Comparison of ENCODE assay signal across 8 mouse cellular contexts in the genomic region with DNA sequence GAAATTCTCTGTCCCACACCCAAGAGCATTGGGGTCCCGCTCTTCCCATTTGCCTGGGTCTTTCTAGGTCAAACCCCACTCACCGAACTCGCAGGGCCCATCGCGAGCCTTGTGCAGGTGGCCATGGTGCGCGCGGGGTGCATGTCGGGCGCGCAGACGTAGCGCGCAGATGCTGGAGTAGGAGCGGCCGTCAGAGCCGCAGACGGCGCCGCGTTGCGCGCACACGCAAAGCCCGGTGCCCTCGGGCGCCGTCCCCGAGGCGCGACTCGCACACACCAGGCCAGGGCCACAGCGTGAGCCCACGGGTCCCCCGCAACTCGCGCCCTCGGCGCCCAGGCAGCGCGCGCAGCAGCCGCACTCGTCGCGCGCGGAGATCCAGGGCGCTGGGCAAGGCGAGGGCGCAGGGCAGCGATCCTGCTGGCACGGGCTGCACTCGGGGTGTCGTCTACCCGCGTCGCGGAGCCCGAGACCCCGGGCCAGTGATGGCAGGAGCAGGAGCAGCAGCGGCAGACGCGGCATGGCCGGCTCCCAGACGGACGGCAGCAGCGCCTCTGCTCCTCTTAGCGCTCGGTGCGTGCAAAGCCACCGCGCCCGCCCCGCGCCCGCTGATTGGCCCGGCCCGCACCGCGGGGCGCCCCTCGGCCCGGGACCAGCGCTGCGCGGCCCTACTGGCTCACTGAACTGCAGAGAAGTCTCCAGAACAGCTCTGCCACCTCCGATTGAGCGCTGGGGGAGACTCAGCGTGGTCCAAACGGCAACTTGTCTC. TPM values are rescaled to one million over a fixed set of nuclear protein-coding genes. Genes with fewer than 3 reads are reported as not detected.
DNase-seq lines count a peak whose midpoint lies in the region; ATAC-seq and TF ChIP-seq lines count a peak whose summit lies in the region.

TSS of gene Igfbpl1 (minus strand) at position 649 of the 766 bp plus-strand sequence.

- H3K4me2 ChIP-seq in hindbrain, embryonic 14.5 days (replicated peaks), result peak within 1 kb of the TSS; percentile 72
- H3K4me2 ChIP-seq in myocyte (ENCODE audit: low read depth), result no peak within 1 kb of the TSS

- TF ChIP-seq CTCF in layer of hippocampus, adult 2 months (conservative IDR thresholded peaks at IDR 0.05), result no peak

- no peaks in the 10 kb centered on the region for H3K9me3 ChIP-seq in embryonic facial prominence, embryonic 10.5 days
- H3K9me3 ChIP-seq in hindbrain, embryonic 14.5 days (ENCODE audit: control insufficient read depth, low read length), result no peaks in the 10 kb centered on the region

- H3K79me2 ChIP-seq in myocyte (ENCODE audit: control insufficient read depth, insufficient read depth), result no peaks in the 10 kb centered on the region

- peak within 1 kb of the TSS; percentile 82 for H3K9ac ChIP-seq in hindbrain, embryonic 14.5 days

- DNase-seq in layer of hippocampus, adult 2 months (ENCODE audit: low spot score in 2 of 2), result no peak
- DNase-seq in layer of hippocampus, postnatal 36 days, result no peak
- DNase-seq in embryonic facial prominence, embryonic 10.5 days (ENCODE audit: low spot score), result peak; percentile 68
- peak; percentile 47 for DNase-seq in hindbrain, embryonic 14.5 days (ENCODE audit: low spot score)
- no peak for DNase-seq in frontal cortex, postnatal 10 days (ENCODE audit: low spot score in 2 of 2)
- DNase-seq in cerebellum, adult 11-12 months, result no peak

- WGBS in embryonic facial prominence, embryonic 10.5 days, result 2% methylated on average over 91 of the region's 91 CpGs
- WGBS in hindbrain, embryonic 14.5 days, result 1% methylated on average over 88 of the region's 91 CpGs

- H3K4me3 ChIP-seq in layer of hippocampus, adult 2 months, result peak within 1 kb of the TSS; percentile 40
- peak within 1 kb of the TSS; percentile 58 for H3K4me3 ChIP-seq in embryonic facial prominence, embryonic 10.5 days
- peak within 1 kb of the TSS; percentile 61 for H3K4me3 ChIP-seq in hindbrain, embryonic 14.5 days (replicated peaks; ENCODE audit: low read length)
- no peak within 1 kb of the TSS for H3K4me3 ChIP-seq in myocyte

- peaks cover 58% of the 10 kb centered on the region for H3K4me1 ChIP-seq in embryonic facial prominence, embryonic 10.5 days
- peaks cover 45% of the 10 kb centered on the region for H3K4me1 ChIP-seq in hindbrain, embryonic 14.5 days (replicated peaks; ENCODE audit: control insufficient read depth, insufficient read depth, low read length)

- TF ChIP-seq POLR2A in myocyte (IDR thresholded peaks at IDR 0.05; ENCODE audit: insufficient read length, low read depth), result no peak

- ATAC-seq in hindbrain, embryonic 14.5 days (ENCODE audit: low FRiP score), result peak; percentile 42; the same call in 1 of the 2 replicates
- ATAC-seq in granulocyte monocyte progenitor cell, adult 5-6 weeks (replicated peaks; ENCODE audit: poor library complexity, severe bottlenecking), result no peak; the same call in 1 of the 2 replicates

- peak within 1 kb of the TSS; percentile 19 for H3ac ChIP-seq in myocyte (ENCODE audit: control insufficient read depth, insufficient read length)

- H3K27ac ChIP-seq in layer of hippocampus, adult 2 months, result no peak within 1 kb of the TSS
- H3K27ac ChIP-seq in embryonic facial prominence, embryonic 10.5 days (replicated peaks), result peak within 1 kb of the TSS; percentile 69
- peak within 1 kb of the TSS; percentile 92 for H3K27ac ChIP-seq in hindbrain, embryonic 14.5 days

- H3K36me3 ChIP-seq in embryonic facial prominence, embryonic 10.5 days (replicated peaks), result no peaks in the 10 kb centered on the region
- no peaks in the 10 kb centered on the region for H3K36me3 ChIP-seq in hindbrain, embryonic 14.5 days (replicated peaks; ENCODE audit: control insufficient read depth, insufficient read depth)
- no peaks in the 10 kb centered on the region for H3K36me3 ChIP-seq in myocyte (ENCODE audit: control insufficient read depth, insufficient read depth)

- H3K27me3 ChIP-seq in embryonic facial prominence, embryonic 10.5 days (replicated peaks; ENCODE audit: low read depth, poor library complexity, severe bottlenecking), result peaks cover 90% of the 10 kb centered on the region
- peaks cover 25% of the 10 kb centered on the region; the same call in 1 of the 2 replicates for H3K27me3 ChIP-seq in hindbrain, embryonic 14.5 days (ENCODE audit: control insufficient read depth, insufficient read depth, low read length)
- H3K27me3 ChIP-seq in myocyte (ENCODE audit: control insufficient read depth, insufficient read depth, insufficient read length), result peaks cover 84% of the 10 kb centered on the region

TF ChIP-seq in myocyte, 11 proteins besides CTCF, POLR2A, EP300 and RAD21:
- TF ChIP-seq MYOG (IDR thresholded peaks at IDR 0.05; ENCODE audit: control insufficient read depth in 1 of 3, insufficient read depth in 1 of 3, insufficient read length in 2 of 3, low read depth in 2 of 3), result no peak

RNA-seq across cellular contexts. Expression of gene Igfbpl1, which starts in this region (rescaled TPM):
- 1 to 10 TPM; 3.2 to 5.2 TPM for total RNA-seq in layer of hippocampus, adult 2 months (2021)
- total RNA-seq in layer of hippocampus, postnatal 36 days (2021), result 1 to 10 TPM; 6.6 TPM
- 3.9 and 5.4 TPM in 2 replicates for polyA plus RNA-seq in embryonic facial prominence, embryonic 10.5 days (2016; fragmentation: Nextera tagmentation; extraction: Ambion mirVana)
- polyA plus RNA-seq in hindbrain, embryonic 14.5 days (2014; fragmentation: Nextera tagmentation; extraction: Ambion mirVana), result 53.9 and 60.9 TPM in 2 replicates
- polyA plus RNA-seq in myocyte (2012; fragmentation: generic; extraction: Trizol), result not detected
- total RNA-seq in granulocyte monocyte progenitor cell, adult 5-6 weeks (2014; fragmentation: Nextera tagmentation), result not detected in 2 replicates
- total RNA-seq in granulocyte monocyte progenitor cell, adult 5-6 weeks (2017), result not detected in 2 replicates

Comparison
In these comparisons a context has a peak if more than half of its experiments do, and no peak if none do; other contexts are left out.
1. RNA of gene Igfbpl1 (total RNA-seq): 6.6 TPM in layer of hippocampus, postnatal 36 days and 3.2 to 5.2 TPM in layer of hippocampus, adult 2 months; not detected in granulocyte monocyte progenitor cell, adult 5-6 weeks; every median in the first group is over 4 times any median in the second.
2. DNase-seq: peak in embryonic facial prominence, embryonic 10.5 days (single experiment) and hindbrain, embryonic 14.5 days (single experiment); none in layer of hippocampus, adult 2 months (0 of 2), layer of hippocampus, postnatal 36 days (0 of 2), frontal cortex, postnatal 10 days (0 of 2) and cerebellum, adult 11-12 months (single experiment).